ENCODE assay signal across 7 mouse cellular contexts in genomic region chrX:7375716-7376480, GRCm38 (mm10). TPM values are rescaled to one million over a fixed set of nuclear protein-coding genes. Genes with fewer than 3 reads are reported as not detected.
DNase-seq lines count a peak whose midpoint lies in the region; ATAC-seq and TF ChIP-seq lines count a peak whose summit lies in the region.

TSS of gene Usp27x (minus strand) at chrX:7375830.

- intact Hi-C loops in gastrocnemius, postnatal 36 days (cut with DNase I): no loop called here
- intact Hi-C loops in left cerebral cortex, postnatal 4 days (cut with DNase I): no loop called here

- H3K36me3 ChIP-seq in intestine, embryonic 16.5 days (ENCODE audit: control insufficient read depth, insufficient read depth, low read length): no peaks in the 10 kb centered on the region
- H3K36me3 ChIP-seq in midbrain, embryonic 12.5 days: no peaks in the 10 kb centered on the region
- no peaks in the 10 kb centered on the region for H3K36me3 ChIP-seq in small intestine, adult 2 months (ENCODE audit: control insufficient read depth, insufficient read depth, low read length)

- peak within 1 kb of the TSS; percentile 74 for H3K9ac ChIP-seq in intestine, embryonic 16.5 days (ENCODE audit: low read depth, low read length)
- peak within 1 kb of the TSS; percentile 69 for H3K9ac ChIP-seq in midbrain, embryonic 12.5 days (replicated peaks)

- H3K27ac ChIP-seq in intestine, embryonic 16.5 days (ENCODE audit: low read length): peak within 1 kb of the TSS; percentile 85
- peak within 1 kb of the TSS; percentile 80 for H3K27ac ChIP-seq in midbrain, embryonic 12.5 days (replicated peaks)
- no peak within 1 kb of the TSS for H3K27ac ChIP-seq in small intestine, adult 2 months (ENCODE audit: insufficient read depth, low read depth, low read length)

- DNase-seq in adrenal gland, adult 2 months: peak; percentile 91
- peak; percentile 56 for DNase-seq in embryo, embryonic 11.5 days (ENCODE audit: low read depth, low spot score)
- peak; percentile 55 to 60 for DNase-seq in gastrocnemius, postnatal 36 days
- peak; percentile 65 for DNase-seq in left cerebral cortex, postnatal 4 days

- TF ChIP-seq POLR2A in small intestine, adult 2 months (IDR thresholded peaks at IDR 0.05; ENCODE audit: low read depth, low read length): peak; percentile 39; the same call in 1 of the 2 replicates

- ATAC-seq in intestine, embryonic 16.5 days: peak; percentile 95
- peak; percentile 87 for ATAC-seq in midbrain, embryonic 12.5 days (ENCODE audit: low FRiP score, low read depth)

- H3K9me3 ChIP-seq in intestine, embryonic 16.5 days (ENCODE audit: control insufficient read depth, low read length): no peaks in the 10 kb centered on the region
- H3K9me3 ChIP-seq in midbrain, embryonic 12.5 days: no peaks in the 10 kb centered on the region

- no peaks in the 10 kb centered on the region for H3K27me3 ChIP-seq in intestine, embryonic 16.5 days (replicated peaks; ENCODE audit: control insufficient read depth, insufficient read depth, low read length)
- no peaks in the 10 kb centered on the region for H3K27me3 ChIP-seq in midbrain, embryonic 12.5 days
- no peaks in the 10 kb centered on the region; the same call in 1 of the 2 replicates for H3K27me3 ChIP-seq in small intestine, adult 2 months (ENCODE audit: control insufficient read depth, insufficient read depth, low read length)

- 16% methylated on average over 48 of the region's 51 CpGs for WGBS in intestine, embryonic 16.5 days
- 18% methylated on average over 42 of the region's 51 CpGs for WGBS in midbrain, embryonic 12.5 days
- 14% methylated on average over 45 of the region's 51 CpGs for WGBS in small intestine, adult 2 months

- H3K4me1 ChIP-seq in intestine, embryonic 16.5 days (ENCODE audit: control insufficient read depth, insufficient read depth, low read length): no peaks in the 10 kb centered on the region
- H3K4me1 ChIP-seq in midbrain, embryonic 12.5 days: 0 out of 2 replicates have a peak, but pooled peaks cover 5% of the 10 kb centered on the region
- peaks cover 2% of the 10 kb centered on the region; the same call in 1 of the 2 replicates for H3K4me1 ChIP-seq in small intestine, adult 2 months (ENCODE audit: control insufficient read depth, insufficient read depth, insufficient read length, low read length)

- TF ChIP-seq CTCF in small intestine, adult 2 months (IDR thresholded peaks at IDR 0.05; ENCODE audit: extremely low read depth, insufficient read length, insufficient replicate concordance, low read depth, low read length): peak; percentile 45; the same call in 1 of the 2 replicates

- H3K4me2 ChIP-seq in intestine, embryonic 16.5 days (ENCODE audit: low read depth, low read length): peak within 1 kb of the TSS; percentile 91
- H3K4me2 ChIP-seq in midbrain, embryonic 12.5 days (replicated peaks): peak within 1 kb of the TSS; percentile 68

- peak within 1 kb of the TSS; percentile 60 for H3K4me3 ChIP-seq in intestine, embryonic 16.5 days (ENCODE audit: low read length)
- H3K4me3 ChIP-seq in midbrain, embryonic 12.5 days: peak within 1 kb of the TSS; percentile 59
- H3K4me3 ChIP-seq in small intestine, adult 2 months (ENCODE audit: low read depth, low read length): peak within 1 kb of the TSS; percentile 96

RNA-seq across cellular contexts. Expression of gene Usp27x, which starts in this region (rescaled TPM):
- 10 to 100 TPM; 17.8 to 18.7 TPM for total RNA-seq in adrenal gland, adult 2 months (2021)
- polyA plus RNA-seq in adrenal gland, adult 2 months (2012; rRNA removed): 10.2 and 12.1 TPM in 2 replicates
- total RNA-seq in gastrocnemius, postnatal 36 days (2021): under 1 TPM; 0.15 to 0.37 TPM
- polyA plus RNA-seq in intestine, embryonic 16.5 days (2015; fragmentation: Nextera tagmentation; extraction: Ambion mirVana): 0.28 and 0.34 TPM in 2 replicates
- total RNA-seq in left cerebral cortex, postnatal 4 days (2021): 10 to 100 TPM; 15.7 to 16.1 TPM
- polyA plus RNA-seq in midbrain, embryonic 12.5 days (2016; fragmentation: Nextera tagmentation; extraction: Ambion mirVana): 1.3 and 1.9 TPM in 2 replicates
- 0.28 and 0.41 TPM in 2 replicates for polyA plus RNA-seq in small intestine, adult 2 months (2012; rRNA removed)

Comparison
In these comparisons a context has a peak if more than half of its experiments do, and no peak if none do; other contexts are left out.
1. RNA of gene Usp27x (total RNA-seq): 17.8 to 18.7 TPM in adrenal gland, adult 2 months and 15.7 to 16.1 TPM in left cerebral cortex, postnatal 4 days; 0.15 to 0.37 TPM in gastrocnemius, postnatal 36 days; every median in the first group is over 10 times any median in the second.
2. Peak in DNase-seq in gastrocnemius, postnatal 36 days; RNA of the gene not detected or under 1 TPM.
3. Peak in ATAC-seq, H3K4me3 ChIP-seq, H3K27ac ChIP-seq, H3K9ac ChIP-seq and H3K4me2 ChIP-seq in intestine, embryonic 16.5 days; RNA of the gene not detected or under 1 TPM.
4. Peak in every context shown above with its lines, with median percentiles within 50 percentile points of each other: DNase-seq and H3K4me3 ChIP-seq.